Mouse (Mus musculus) thymus, postnatal 4 days (tissue): ENCODE results near the gene Chaf1a.
"Not testable (repeated sequence)": the region's sequence is repeated elsewhere in the genome, so short reads cannot be mapped to it uniquely, and the experiment has no call there.

ENCODE experiments used
- DNase-seq: peaks from one replicate; pipeline ENCODE4 v3.0.0; 2021

The Chaf1a gene

GRCm38 (mm10) chr17:56038583-56039261 lies 1.5 kb upstream of the Chaf1a start:
- no peak for DNase-seq

GRCm38 (mm10) chr17:56039345-56039744 lies 894 bp upstream of the Chaf1a start:
- DNase-seq: no peak

GRCm38 (mm10) chr17:56040857-56041163 lies 571 bp downstream of the Chaf1a start:
- DNase-seq: no peak

- no peak for DNase-seq
Observed at GRCm38 (mm10) chr17:56051369-56051768, 11.1 kb downstream of the Chaf1a start.

GRCm38 (mm10) chr17:56054938-56055337 lies 14.7 kb downstream of the Chaf1a start:
- DNase-seq: no peak

GRCm38 (mm10) chr17:56055945-56056678 lies 15.9 kb downstream of the Chaf1a start:
- DNase-seq: no peak

GRCm38 (mm10) chr17:56057381-56058120 lies 17.3 kb downstream of the Chaf1a start:
- DNase-seq: no peak

- no peak for DNase-seq
Observed at GRCm38 (mm10) chr17:56062081-56062480, 21.8 kb downstream of the Chaf1a start.

GRCm38 (mm10) chr17:56065715-56066114 lies 25.5 kb downstream of the Chaf1a start:
- DNase-seq: not testable (repeated sequence)

- DNase-seq: no peak
Observed at GRCm38 (mm10) chr17:56066451-56066850, 26.2 kb downstream of the Chaf1a start.

GRCm38 (mm10) chr17:56069066-56069465 lies 28.8 kb downstream of the Chaf1a start:
- DNase-seq: no peak

- no peak for DNase-seq
Observed at GRCm38 (mm10) chr17:56071126-56071525, 30.9 kb downstream of the Chaf1a start.

GRCm38 (mm10) chr17:56072243-56072642 lies 32.0 kb downstream of the Chaf1a start:
- no peak for DNase-seq

GRCm38 (mm10) chr17:56074097-56074826 lies 34.0 kb downstream of the Chaf1a start:
- peak; percentile 90 for DNase-seq

- DNase-seq: peak; percentile 98
Observed at GRCm38 (mm10) chr17:56074827-56075208, 34.6 kb downstream of the Chaf1a start, which contains the start of gene Ubxn6. Gene Ubxn6 (minus strand): TSS chr17:56075028.

- DNase-seq: no peak
Observed at GRCm38 (mm10) chr17:56077523-56077922, 37.3 kb downstream of the Chaf1a start.

GRCm38 (mm10) chr17:56078361-56078760 lies 38.1 kb downstream of the Chaf1a start:
- DNase-seq: peak; percentile 27

- DNase-seq: peak; percentile 99
Observed at GRCm38 (mm10) chr17:56078880-56079795, 38.9 kb downstream of the Chaf1a start, which contains the start of gene Hdgfl2. Gene Hdgfl2 (plus strand): TSS chr17:56079634.

GRCm38 (mm10) chr17:56079921-56080320 lies 39.7 kb downstream of the Chaf1a start:
- no peak for DNase-seq

GRCm38 (mm10) chr17:56080781-56081585 lies 40.7 kb downstream of the Chaf1a start:
- DNase-seq: peak; percentile 34

GRCm38 (mm10) chr17:56092312-56092711 lies 52.1 kb downstream of the Chaf1a start:
- DNase-seq: no peak
